20 mouse cellular contexts compared by ENCODE assay signal in genomic region chr6:93456383-93457033, GRCm38 (mm10).
DNase-seq lines count a peak whose midpoint lies in the region; TF ChIP-seq lines count a peak whose summit lies in the region.
"Had no signal": no experiment of that assay in that cellular context is flagged by ENCODE, and none has a peak within 500 bp of the region (broad histone marks: within the 10 kb centered on the region; RNA-seq: fewer than 3 reads in every experiment).

No protein-coding gene starts in this region.

- TF ChIP-seq POLR2A in brain, embryonic 14.5 days (IDR thresholded peaks at IDR 0.05; ENCODE audit: borderline replicate concordance, extremely low read depth, insufficient read depth, insufficient read length, poor library complexity, severe bottlenecking): no peak

- TF ChIP-seq CTCF in brain, embryonic 14.5 days (IDR thresholded peaks at IDR 0.05; ENCODE audit: borderline replicate concordance, extremely low read depth, insufficient read depth, insufficient read length): no peak

- intact Hi-C loops in left cerebral cortex, postnatal 36 days (cut with DNase I): no loop called here

- DNase-seq in frontal cortex, adult 2 months (ENCODE audit: extremely low spot score in 1 of 2, low spot score in 1 of 2): peak; percentile 1 to 37
- DNase-seq in frontal cortex, postnatal 14 days (ENCODE audit: low spot score in 2 of 2): no peak
- DNase-seq in left cerebral cortex, adult 9 months (ENCODE audit: low spot score in 2 of 2): peak; percentile 8
- DNase-seq in left cerebral cortex, postnatal 36 days (ENCODE audit: low spot score in 2 of 2): no peak
- DNase-seq in brain, embryonic 14.5 days (ENCODE audit: low read depth): peak; percentile 53
- peak; percentile 60 for DNase-seq in telencephalon, adult 2 months (ENCODE audit: low read depth, low spot score)
- no peak for DNase-seq in thymus, postnatal 10 days (ENCODE audit: low spot score in 2 of 2)
- DNase-seq: adrenal gland, adult 2 months; B cell, adult 2 months; cerebellum, adult 11-12 months; cerebellum, postnatal 10 days; heart, postnatal 10 days; kidney, adult 18-20 months; kidney, postnatal 25 days; liver; lung, adult 2 months; lung, postnatal 10 days; midbrain, embryonic 14.5 days; right cerebral cortex, postnatal 14 days; thymus, postnatal 25 days had no signal

Comparison
In these comparisons a context has a peak if more than half of its experiments do, and no peak if none do; other contexts are left out.
1. DNase-seq: peak in frontal cortex, adult 2 months (2 of 2), left cerebral cortex, adult 9 months (2 of 2), brain, embryonic 14.5 days (single experiment) and telencephalon, adult 2 months (single experiment); none in frontal cortex, postnatal 14 days (0 of 2), left cerebral cortex, postnatal 36 days (0 of 2) and thymus, postnatal 10 days (0 of 2).